Mouse (Mus musculus): ENCODE data around the gene Nup133. TPM values are rescaled to one million over a fixed set of nuclear protein-coding genes. Genes with fewer than 3 reads are reported as not detected.

Nup133 gene
- polyA plus RNA-seq, 1 experiment from 2014 or later, result 27.0 TPM

DNA sequence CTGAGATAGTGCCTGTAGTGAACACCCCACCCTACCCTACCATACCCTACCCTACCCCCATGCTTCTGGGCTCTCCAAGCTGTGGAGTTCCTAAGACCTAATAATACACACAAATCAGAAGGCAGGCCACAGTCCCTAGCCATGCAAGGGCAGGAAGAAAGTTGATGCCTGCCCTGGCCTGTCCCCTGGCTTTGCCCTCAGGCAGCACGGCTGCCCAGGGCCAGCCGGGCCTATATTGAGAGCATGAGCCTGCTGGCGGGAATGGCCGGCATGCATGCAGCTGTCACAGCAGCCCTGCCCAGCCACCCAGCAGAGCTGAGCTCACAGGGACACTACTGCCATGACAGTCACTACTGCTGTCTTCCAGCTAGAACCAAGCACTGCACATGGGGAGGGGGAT is 66.0 kb downstream of the Nup133 start:
- no peak overlapping the region for H3K9ac ChIP-seq
- no peak overlapping the region for H3K27ac ChIP-seq
- H3K4me3 ChIP-seq, result no peak overlapping the region
- H3K9me3 ChIP-seq, result no peaks in the 10 kb centered on the region
- no peaks in the 10 kb centered on the region for H3K36me3 ChIP-seq
- peaks cover 10% of the 10 kb centered on the region for H3K27me3 ChIP-seq
- H3K4me1 ChIP-seq, result peaks cover 14% of the 10 kb centered on the region
- 57% methylated on average over 4 of the region's 4 CpGs for WGBS
- H3K4me2 ChIP-seq, result no peak overlapping the region
- peak; percentile 46; the same call in 1 of the 2 replicates for ATAC-seq (ENCODE audit: insufficient number of reproducible peaks, low FRiP score, low TSS enrichment, low read depth)

DNA sequence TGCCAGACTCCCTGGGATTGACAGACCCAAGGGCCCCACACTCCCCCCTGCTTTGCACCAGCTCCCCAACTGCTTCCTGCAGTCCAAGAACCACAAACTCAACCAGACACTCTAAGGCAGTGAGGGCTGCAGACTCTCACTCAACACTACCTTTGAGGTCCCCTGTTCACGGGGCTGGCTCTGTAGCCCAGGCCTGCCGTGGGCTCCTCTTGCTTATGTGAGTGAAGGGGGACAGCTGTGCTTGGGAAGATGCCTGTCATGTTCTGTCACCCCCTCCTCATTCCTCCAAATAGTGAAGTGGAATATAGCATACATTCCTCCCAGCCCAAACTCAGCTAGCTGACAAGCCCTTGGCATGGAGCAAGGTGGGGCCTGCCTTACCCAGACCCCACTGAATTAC is 66.7 kb downstream of the Nup133 start:
- H3K27ac ChIP-seq, result peak overlapping the region; percentile 1; the same call in 1 of the 2 replicates
- H3K4me3 ChIP-seq, result no peak overlapping the region
- ATAC-seq (ENCODE audit: insufficient number of reproducible peaks, low FRiP score, low TSS enrichment, low read depth), result no peak
- H3K27me3 ChIP-seq, result peaks cover 10% of the 10 kb centered on the region
- H3K4me2 ChIP-seq, result no peak overlapping the region
- H3K9ac ChIP-seq, result no peak overlapping the region
- no peaks in the 10 kb centered on the region for H3K36me3 ChIP-seq
- WGBS, result 61% methylated on average over 2 of the region's 2 CpGs
- peaks cover 14% of the 10 kb centered on the region for H3K4me1 ChIP-seq
- H3K9me3 ChIP-seq, result no peaks in the 10 kb centered on the region

DNA sequence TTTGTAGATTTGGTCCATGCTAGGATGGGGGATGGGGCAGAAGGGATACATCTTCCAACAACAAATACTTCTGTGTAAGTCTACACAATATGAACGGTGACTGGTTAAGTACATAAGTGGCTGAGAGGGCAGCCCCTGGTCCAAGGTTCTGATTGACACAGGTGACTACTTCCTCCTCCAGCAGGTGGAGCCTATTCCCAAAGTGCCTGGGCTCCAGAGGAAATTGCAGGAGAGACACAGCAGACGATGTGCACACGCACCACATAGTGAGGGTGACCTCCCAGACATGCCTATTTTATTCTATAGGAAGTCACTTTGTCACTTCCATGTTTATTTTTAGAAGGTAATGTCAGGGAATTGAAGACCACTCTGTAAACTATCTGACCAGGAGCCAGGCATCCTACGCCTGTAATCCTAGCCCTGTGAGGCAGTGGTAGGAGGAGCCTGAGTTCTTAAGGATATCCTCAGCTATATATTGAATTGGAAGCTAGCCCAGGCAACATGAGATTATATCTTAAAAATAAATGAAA is 68.2 kb downstream of the Nup133 start:
- WGBS, result 43% methylated on average over 4 of the region's 4 CpGs
- Histone ChIP-seq H3K27me3 (peaks cover 10% of the 10 kb centered on the region), H3K4me3 (no peak overlapping the region), H3K36me3 (no peaks in the 10 kb centered on the region), H3K4me1 (peaks cover 14% of the 10 kb centered on the region), H3K9me3 (no peaks in the 10 kb centered on the region), H3K4me2 (no peak overlapping the region), H3K27ac (no peak overlapping the region), H3K9ac (no peak overlapping the region)
- ATAC-seq (ENCODE audit: insufficient number of reproducible peaks, low FRiP score, low TSS enrichment, low read depth), result no peak

DNA sequence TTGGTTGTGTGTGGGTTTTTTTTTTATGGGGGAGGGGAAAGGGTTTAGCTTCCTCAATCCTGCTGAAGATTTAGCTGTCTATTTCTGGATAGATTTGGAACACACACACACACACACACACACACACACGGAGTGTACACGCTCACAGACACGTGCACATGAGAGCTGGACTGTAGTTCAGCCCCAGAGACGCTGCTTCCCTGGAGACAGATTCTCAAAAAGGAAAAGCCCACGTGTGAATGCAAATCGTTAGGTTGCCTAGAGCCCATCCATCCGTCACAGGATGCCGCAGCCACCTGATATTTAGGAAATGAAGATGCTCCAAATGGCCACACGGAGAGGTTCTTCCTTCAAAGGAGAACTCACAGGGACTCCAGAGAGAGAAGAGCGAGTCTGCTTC is 68.8 kb downstream of the Nup133 start:
- 64% methylated on average over 10 of the region's 10 CpGs for WGBS
- no peak overlapping the region for H3K27ac ChIP-seq
- no peak for ATAC-seq (ENCODE audit: insufficient number of reproducible peaks, low FRiP score, low TSS enrichment, low read depth)

DNA sequence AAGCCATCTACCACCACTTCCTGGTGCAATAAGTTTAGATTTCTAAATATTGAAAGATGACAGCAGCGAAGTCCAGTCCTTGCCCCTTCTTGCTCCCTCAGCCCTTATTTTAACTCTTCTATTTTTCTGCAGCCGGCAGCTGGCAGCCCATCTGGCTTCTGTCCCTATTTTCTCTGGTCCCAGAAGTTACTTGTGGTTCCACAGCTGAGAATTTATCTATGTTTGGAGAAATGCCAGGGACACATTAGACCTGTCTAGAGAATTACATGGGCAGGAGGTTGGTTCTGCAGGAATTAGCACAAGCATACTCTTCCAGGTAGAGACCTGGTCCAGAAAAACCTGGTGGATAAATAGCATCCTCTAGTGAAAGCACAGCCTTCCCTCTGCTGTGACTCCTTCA is 71.2 kb downstream of the Nup133 start:
- H3K27me3 ChIP-seq, result no peaks in the 10 kb centered on the region; the same call in 1 of the 2 replicates
- no peak overlapping the region for H3K4me3 ChIP-seq
- H3K4me1 ChIP-seq, result no peaks in the 10 kb centered on the region
- H3K9me3 ChIP-seq, result no peaks in the 10 kb centered on the region
- no peaks in the 10 kb centered on the region for H3K36me3 ChIP-seq
- H3K9ac ChIP-seq, result no peak overlapping the region
- H3K27ac ChIP-seq, result no peak overlapping the region
- no peak overlapping the region for H3K4me2 ChIP-seq
- ATAC-seq (ENCODE audit: insufficient number of reproducible peaks, low FRiP score, low TSS enrichment, low read depth), result no peak
- 59% methylated on average over 2 of the region's 2 CpGs for WGBS

More for the DNA sequence above, 68.8 kb downstream of the Nup133 start:
- H3K36me3 ChIP-seq, result no peaks in the 10 kb centered on the region
- H3K4me2 ChIP-seq, result no peak overlapping the region
- peaks cover 13% of the 10 kb centered on the region for H3K4me1 ChIP-seq
- peaks cover 10% of the 10 kb centered on the region for H3K27me3 ChIP-seq
- H3K4me3 ChIP-seq, result no peak overlapping the region
- no peak overlapping the region for H3K9ac ChIP-seq
- no peaks in the 10 kb centered on the region for H3K9me3 ChIP-seq

DNA sequence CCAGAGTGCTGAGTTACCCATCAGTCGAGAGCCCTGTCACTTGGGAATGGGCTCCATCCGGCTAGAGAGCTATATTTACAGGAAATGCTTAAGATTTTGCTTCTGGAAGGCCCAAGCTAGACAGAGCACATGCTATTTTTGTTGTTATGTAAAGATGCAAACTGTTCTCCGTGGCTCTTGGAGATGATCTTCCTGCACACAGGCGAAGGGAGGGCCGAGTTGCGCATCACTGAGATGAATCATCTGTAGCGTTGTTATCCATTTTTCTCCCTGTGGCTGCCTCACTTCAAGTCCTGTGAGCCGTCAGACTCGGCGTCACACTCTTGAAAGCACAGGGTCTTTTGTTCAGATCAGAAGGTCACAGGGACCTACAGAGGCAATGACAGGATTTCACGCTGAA is 74.7 kb downstream of the Nup133 start:
- Histone ChIP-seq H3K36me3 (no peaks in the 10 kb centered on the region), H3K9me3 (no peaks in the 10 kb centered on the region), H3K9ac (no peak overlapping the region), H3K4me3 (no peak overlapping the region), H3K27ac (no peak overlapping the region), H3K4me2 (no peak overlapping the region), H3K27me3 (no peaks in the 10 kb centered on the region), H3K4me1 (no peaks in the 10 kb centered on the region)
- WGBS, result 83% methylated on average over 11 of the region's 11 CpGs
- no peak for ATAC-seq (ENCODE audit: insufficient number of reproducible peaks, low FRiP score, low TSS enrichment, low read depth)

DNA sequence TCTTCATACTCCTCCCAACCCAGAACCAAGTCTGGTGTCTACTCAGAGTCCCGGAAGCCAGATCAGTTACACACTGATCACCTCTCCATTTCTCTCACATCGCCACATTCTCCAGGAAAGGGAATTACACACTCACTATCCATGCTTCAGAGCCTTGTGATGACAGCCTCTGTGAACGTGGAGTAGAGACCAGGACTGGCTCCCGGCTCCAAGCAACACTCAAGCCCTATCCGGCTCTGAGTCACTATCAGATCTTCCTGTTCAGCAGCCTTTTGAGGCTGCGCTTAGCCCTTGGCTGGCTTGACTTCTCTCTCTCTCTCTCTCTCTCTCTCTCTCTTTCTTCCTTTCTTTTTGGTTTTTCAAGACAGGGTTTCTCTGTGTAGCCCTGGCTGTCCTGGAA is 75.7 kb downstream of the Nup133 start:
- H3K4me3 ChIP-seq, result no peak overlapping the region
- no peaks in the 10 kb centered on the region for H3K9me3 ChIP-seq
- H3K27me3 ChIP-seq, result no peaks in the 10 kb centered on the region
- WGBS, result 81% methylated on average over 6 of the region's 6 CpGs
- H3K27ac ChIP-seq, result no peak overlapping the region
- no peaks in the 10 kb centered on the region for H3K4me1 ChIP-seq
- no peaks in the 10 kb centered on the region for H3K36me3 ChIP-seq
- no peak overlapping the region for H3K9ac ChIP-seq
- H3K4me2 ChIP-seq, result no peak overlapping the region
- ATAC-seq (ENCODE audit: insufficient number of reproducible peaks, low FRiP score, low TSS enrichment, low read depth), result no peak

DNA sequence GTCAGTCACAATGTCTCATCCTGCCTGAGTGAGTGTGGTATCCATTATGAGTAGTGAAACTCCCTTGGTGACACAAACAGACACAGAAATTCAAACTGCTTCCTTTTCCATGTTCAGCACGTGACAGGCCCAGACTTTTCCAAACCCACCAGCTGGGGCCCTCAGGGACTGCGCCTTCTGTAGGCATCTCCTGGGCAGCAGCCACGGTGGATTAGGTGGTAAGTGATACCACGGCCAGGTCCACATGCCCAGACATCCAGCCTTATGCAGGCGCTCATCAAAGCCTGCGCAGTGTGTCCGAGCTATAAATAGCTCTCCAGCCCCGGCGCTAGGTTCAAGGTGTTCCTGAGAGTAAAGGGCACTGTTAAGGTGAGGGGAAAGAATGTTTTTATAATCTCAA is 77.0 kb downstream of the Nup133 start:
- H3K4me3 ChIP-seq, result no peak overlapping the region
- H3K9ac ChIP-seq, result no peak overlapping the region
- no peak overlapping the region for H3K4me2 ChIP-seq
- no peaks in the 10 kb centered on the region for H3K4me1 ChIP-seq
- H3K9me3 ChIP-seq, result no peaks in the 10 kb centered on the region
- WGBS, result 60% methylated on average over 9 of the region's 9 CpGs
- no peaks in the 10 kb centered on the region for H3K36me3 ChIP-seq
- 0 out of 2 replicates have a peak, but pooled peaks have one; percentile 35 for ATAC-seq (ENCODE audit: insufficient number of reproducible peaks, low FRiP score, low TSS enrichment, low read depth)
- H3K27me3 ChIP-seq, result no peaks in the 10 kb centered on the region
- H3K27ac ChIP-seq, result no peak overlapping the region

DNA sequence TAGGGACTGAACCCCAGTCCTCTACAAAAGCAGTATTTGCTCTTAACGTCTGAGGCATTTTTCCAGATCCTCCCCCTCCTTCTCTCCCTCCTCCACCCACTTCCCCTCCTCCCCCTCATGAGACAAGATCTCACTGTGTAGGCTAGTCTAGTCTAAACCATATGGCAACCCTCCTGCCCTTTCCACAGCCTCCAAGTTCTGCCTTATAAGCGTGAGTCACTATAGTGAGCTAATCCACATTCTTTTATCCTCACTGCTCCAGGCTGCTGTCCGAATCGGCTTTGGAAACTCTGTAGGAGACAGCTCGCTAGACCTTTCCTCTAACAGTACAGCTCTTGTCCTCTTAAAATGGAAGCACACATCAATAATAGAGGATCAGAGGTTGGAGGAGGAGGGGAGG is 82.1 kb downstream of the Nup133 start:
- Histone ChIP-seq H3K9me3 (no peaks in the 10 kb centered on the region), H3K36me3 (no peaks in the 10 kb centered on the region), H3K4me2 (no peak overlapping the region), H3K27me3 (peaks cover 20% of the 10 kb centered on the region; the same call in 1 of the 2 replicates), H3K4me3 (no peak overlapping the region), H3K4me1 (no peaks in the 10 kb centered on the region), H3K9ac (no peak overlapping the region), H3K27ac (no peak overlapping the region)
- 34% methylated on average over 5 of the region's 5 CpGs for WGBS
- no peak for ATAC-seq (ENCODE audit: insufficient number of reproducible peaks, low FRiP score, low TSS enrichment, low read depth)

DNA sequence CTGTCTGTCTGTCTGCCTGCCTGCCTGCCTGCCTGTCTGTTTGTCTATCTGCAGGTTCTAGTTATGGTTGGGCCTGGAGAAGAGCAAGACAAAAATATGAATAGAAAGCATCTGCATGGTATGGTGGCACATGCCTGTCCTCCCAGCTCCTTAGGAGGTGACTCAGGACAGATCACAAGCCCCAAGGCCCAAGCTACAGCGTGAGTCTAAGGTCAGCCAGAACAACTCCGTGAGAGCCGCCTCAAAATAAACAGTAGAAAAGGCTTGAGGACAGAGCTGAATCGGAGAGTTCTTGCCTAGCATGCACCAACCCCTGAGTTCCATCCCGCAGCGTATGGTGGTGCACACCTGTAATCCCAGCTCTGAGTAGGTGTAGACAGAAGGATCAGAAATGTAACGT is 83.3 kb downstream of the Nup133 start:
- Histone ChIP-seq H3K4me1 (no peaks in the 10 kb centered on the region), H3K9me3 (no peaks in the 10 kb centered on the region), H3K4me3 (no peak overlapping the region), H3K27ac (no peak overlapping the region), H3K4me2 (no peak overlapping the region), H3K36me3 (no peaks in the 10 kb centered on the region), H3K27me3 (peaks cover 22% of the 10 kb centered on the region), H3K9ac (no peak overlapping the region)
- ATAC-seq (ENCODE audit: insufficient number of reproducible peaks, low FRiP score, low TSS enrichment, low read depth), result no peak
- 76% methylated on average over 7 of the region's 7 CpGs for WGBS

DNA sequence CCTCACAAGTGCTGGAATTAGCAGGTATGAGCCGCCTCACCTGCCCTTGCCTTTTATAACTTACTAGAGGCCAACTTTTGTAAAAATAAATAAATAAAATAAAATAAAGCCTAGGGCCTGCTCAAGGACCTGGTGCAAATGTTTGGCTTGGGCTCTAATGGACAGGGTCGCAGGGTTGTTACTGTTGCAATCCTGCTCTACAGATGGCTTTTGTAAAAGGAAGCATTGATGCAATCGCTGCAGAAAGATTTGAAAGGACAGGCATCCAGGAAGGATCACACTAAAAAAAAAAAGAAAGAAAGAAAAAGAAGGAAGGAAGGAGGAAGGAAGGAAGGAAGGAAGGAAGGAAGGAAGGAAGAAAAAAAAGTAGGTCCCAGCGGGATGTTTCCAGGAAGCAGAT is 88.7 kb downstream of the Nup133 start:
- Histone ChIP-seq H3K4me3 (no peak overlapping the region), H3K4me1 (peaks cover 12% of the 10 kb centered on the region), H3K36me3 (no peaks in the 10 kb centered on the region), H3K27me3 (peaks cover 20% of the 10 kb centered on the region), H3K9me3 (no peaks in the 10 kb centered on the region), H3K27ac (no peak overlapping the region), H3K9ac (no peak overlapping the region), H3K4me2 (peak overlapping the region; percentile 98; the same call in 1 of the 2 replicates)
- no peak for ATAC-seq (ENCODE audit: insufficient number of reproducible peaks, low FRiP score, low TSS enrichment, low read depth)
- 71% methylated on average over 4 of the region's 4 CpGs for WGBS

DNA sequence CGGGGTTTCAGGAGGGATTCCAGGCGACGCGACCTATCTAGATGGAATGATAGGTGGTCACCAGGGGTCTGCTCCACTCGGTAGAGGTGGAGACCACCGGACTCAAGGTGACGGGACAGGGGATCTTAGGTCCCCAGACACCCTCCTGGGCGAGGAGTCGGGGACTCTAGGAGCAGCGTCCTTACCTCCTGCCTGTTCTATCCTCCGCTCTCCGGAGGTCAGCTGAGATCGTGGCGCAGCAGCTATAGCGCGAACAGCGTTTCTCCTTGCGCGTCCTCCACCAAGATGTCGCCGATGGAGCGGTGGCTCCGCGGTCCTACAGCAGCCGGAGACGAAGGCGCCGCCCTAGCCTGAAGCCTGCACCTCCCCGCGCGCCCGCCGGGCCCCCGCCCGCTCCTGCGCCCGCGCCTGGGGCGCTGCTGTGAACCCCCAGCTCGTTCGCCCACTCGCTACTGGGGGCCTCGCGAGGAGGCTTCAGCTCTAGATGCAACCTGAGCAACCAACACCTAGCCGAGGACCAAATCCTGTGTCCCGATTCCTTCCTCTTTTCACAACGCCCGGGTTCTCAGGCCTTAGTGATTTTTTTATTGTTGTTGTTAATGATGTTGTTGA is 89.3 kb downstream of the Nup133 start, which contains the start of gene Ccsap:
Ccsap (minus strand) TSS at position 562 of the 612 bp plus-strand sequence.
- H3K27me3 ChIP-seq, result peaks cover 20% of the 10 kb centered on the region
- peak within 1 kb of the TSS; percentile 65 for H3K9ac ChIP-seq
- peaks cover 12% of the 10 kb centered on the region for H3K4me1 ChIP-seq
- peak within 1 kb of the TSS; percentile 54; the same call in 1 of the 2 replicates for H3K27ac ChIP-seq
- H3K4me3 ChIP-seq, result peak within 1 kb of the TSS; percentile 88
- no peaks in the 10 kb centered on the region for H3K9me3 ChIP-seq
- no peaks in the 10 kb centered on the region for H3K36me3 ChIP-seq
- WGBS, result 1% methylated on average over 48 of the region's 48 CpGs
- H3K4me2 ChIP-seq, result peak within 1 kb of the TSS; percentile 98
- peak; percentile 66 for ATAC-seq (ENCODE audit: insufficient number of reproducible peaks, low FRiP score, low TSS enrichment, low read depth)

Data from limb, embryonic 15.5 days (tissue).